Mouse (Mus musculus) CD4-positive, CD25-positive, alpha-beta regulatory T cell, adult 4 months (primary cell): ENCODE results near the gene Pwp1. TPM values are rescaled to one million over a fixed set of nuclear protein-coding genes. Genes with fewer than 3 reads are reported as not detected.
A peak's percentile ranks its signal among the peaks of the same experiment; 100 is the strongest.
"Not testable (repeated sequence)": the region's sequence is repeated elsewhere in the genome, so short reads cannot be mapped to it uniquely, and the experiment has no call there.

ENCODE experiments used
- ATAC-seq: one replicate; pipeline ENCODE4 v1.8.0; 2017
- polyA plus RNA-seq, 2 experiments: library from polyadenylated mRNA; unstranded; fragments of 100-300 nt; shearing (Covaris generic); gene quantifications; one replicate each; pipeline ENCODE4 v1.2.1; 2017

The Pwp1 gene
- polyA plus RNA-seq: 10 to 100 TPM; 42.2 to 45.5 TPM

DNA sequence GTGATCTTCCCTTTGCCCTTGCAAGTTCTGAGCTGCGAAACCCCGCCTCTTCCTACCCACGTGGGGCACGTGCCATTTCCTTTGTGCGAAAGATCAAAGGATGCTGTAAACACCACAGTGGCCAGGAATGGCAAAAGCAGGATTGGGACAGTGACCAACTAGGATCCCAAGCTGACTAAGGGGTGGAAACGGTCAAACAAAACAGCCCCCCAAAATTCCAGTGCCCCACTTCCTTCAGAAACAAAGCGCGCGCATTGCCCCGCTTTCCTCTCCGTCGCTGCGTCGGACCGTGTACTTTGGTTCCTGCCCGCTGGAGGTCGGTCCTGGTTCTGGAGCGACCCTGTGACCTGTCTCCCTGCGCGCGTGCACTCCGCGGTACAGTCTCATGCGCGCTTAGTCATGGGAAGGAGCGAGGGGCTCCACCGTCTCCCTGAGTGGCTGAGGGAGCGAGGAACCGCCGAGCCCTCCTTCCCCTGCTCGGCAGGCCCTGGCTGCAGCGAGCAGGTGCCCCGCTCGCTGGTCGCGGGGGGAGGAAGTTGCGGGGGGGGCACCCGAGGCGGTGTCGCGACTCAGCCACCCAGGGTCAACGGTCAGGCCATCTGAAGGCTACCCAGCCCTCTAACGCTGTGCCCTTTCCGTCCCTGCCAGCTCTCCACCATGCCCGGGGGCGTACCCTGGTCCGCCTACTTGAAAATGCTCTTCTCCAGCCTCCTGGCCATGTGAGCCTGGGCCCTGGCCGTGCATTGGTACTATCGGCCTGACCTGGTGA is at the start of gene Pwp1:
Pwp1 (plus strand) TSS at position 410 of the 769 bp plus-strand sequence.
- ATAC-seq: peak; percentile 92

DNA sequence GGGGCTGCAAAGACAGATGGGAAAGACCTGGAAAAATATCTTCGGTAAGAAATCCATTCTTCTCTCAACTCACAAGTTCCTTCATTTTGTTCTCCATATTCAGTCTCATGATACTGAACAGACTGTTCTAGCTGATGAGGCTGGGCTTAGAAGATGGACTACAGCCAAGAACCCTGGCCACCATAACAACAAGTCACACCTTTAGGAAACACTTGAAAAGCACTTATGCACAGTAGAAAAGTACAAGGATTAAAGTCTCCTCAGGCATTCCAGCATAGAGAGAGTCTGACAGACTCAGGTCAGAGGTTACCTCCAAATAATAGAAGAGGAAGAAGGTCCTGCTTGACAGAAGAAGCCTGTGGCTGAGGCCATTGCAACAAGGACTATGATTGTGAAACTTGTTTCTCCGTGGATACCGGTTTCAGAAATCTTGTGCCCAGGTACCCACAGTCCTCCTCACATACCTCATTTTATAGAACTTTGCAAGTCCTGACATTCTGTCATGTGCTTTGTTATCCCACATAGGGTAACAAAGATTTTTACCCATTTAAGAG is 7.1 kb upstream of the Pwp1 start:
- ATAC-seq: not testable (repeated sequence)

- not testable (repeated sequence) for ATAC-seq
These were observed 5.5 kb upstream of the Pwp1 start for GRCm38 (mm10) chr10:85823752-85824151.

DNA sequence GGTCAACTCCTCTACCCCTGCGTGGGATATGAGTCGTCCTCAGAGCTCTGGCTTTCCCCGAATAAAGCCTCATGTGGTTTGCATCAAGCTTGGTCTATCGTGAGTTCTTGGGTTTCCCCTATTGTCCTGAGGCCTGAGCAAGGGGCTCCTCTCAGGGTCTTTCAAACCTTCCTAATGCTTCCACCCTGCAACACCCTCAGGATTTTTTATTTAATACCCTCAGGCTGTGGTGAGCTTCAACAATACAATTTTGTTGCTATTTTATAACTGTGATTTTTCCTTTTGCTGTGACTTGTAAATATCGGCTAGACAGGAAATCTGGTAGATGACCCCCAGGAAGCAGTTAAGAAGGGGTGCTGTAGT is 591 bp upstream of the Pwp1 start:
- ATAC-seq: not testable (repeated sequence)

DNA sequence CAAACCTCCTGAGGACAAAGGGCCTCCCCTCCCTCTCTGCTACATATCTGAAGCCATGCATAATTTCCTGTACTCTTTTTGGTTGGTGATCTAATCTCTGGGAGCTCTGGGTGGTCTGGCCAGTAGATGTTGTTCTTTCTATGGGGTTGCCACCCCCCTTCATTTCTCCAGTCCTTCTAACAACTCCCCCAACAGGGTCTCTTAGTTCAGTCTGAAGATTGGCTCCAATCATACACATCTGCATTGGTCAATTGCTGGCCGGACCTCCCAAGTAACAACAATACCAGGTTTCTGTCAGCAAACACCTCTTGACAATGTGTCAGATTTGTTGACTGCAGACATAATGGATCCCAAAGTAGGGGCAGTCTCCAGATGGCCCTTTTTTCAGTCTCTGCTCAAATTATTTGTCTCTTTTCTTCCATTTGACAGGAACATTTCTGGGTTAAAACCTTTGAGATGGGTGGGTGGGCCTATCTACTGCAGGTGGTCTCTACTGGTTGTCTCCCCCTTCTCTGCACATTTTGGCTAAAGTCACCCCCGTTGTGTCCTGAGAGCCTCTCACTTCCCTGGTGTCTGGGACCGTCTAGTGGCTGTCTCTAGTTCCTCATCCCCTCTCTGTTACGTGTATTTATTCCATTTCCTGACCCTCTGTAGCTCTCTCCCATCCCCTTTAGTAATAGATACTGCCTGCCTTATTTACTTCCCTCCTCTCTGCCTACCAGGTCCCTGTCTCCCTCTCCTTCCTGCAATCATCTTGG is 17.0 kb downstream of the Pwp1 start:
- ATAC-seq: no peak

- ATAC-seq: peak; percentile 94
These were observed 42.6 kb downstream of the Pwp1 start for GRCm38 (mm10) chr10:85871698-85872478.

DNA sequence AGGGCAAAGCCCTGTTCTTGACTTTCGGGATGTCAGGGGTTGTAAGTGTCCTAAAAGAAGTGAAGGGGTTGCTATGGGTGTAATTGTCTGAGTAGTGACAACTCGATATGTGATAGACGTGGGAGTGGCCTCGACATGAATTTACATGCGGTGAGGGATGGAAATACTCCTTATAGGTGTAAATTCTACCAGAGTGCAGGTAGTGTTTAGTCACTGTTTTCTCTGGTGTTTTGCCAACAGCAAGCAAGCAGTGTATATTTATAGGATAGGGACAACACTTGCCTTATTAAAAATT is 43.1 kb downstream of the Pwp1 start:
- peak; percentile 61 for ATAC-seq

- ATAC-seq: no peak
These were observed 44.7 kb downstream of the Pwp1 start for GRCm38 (mm10) chr10:85873861-85874544.

DNA sequence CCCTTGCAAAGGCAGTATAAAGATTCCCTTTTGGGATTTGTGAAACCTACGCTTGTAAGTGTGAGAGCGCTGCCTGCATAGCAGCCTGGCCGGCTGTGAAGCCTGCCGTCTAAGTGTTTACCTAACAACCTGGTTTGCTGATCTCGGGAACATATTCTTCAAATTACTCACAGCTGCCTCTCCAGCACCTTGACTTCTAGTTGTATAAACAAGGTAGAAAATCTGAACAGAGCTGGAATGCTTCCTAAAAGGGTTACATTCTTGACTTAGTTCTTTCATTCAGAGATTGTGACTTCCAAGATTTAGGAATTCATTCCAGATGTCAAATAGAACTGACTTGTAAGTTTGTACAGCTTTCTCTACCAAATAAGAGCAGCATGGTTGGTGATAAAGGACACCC is 46.5 kb downstream of the Pwp1 start:
- ATAC-seq: no peak

GRCm38 (mm10) chr10:85879886-85880486 is 50.7 kb downstream of the Pwp1 start:
- no peak for ATAC-seq

GRCm38 (mm10) chr10:85916498-85917309 is 87.4 kb downstream of the Pwp1 start, which contains the start of gene Prdm4:
Gene Prdm4, minus strand, starts transcription at chr10:85917142.
- peak; percentile 98 for ATAC-seq

- ATAC-seq: peak; percentile 57
These were observed 98.6 kb downstream of the Pwp1 start, which contains the start of gene Ascl4 for GRCm38 (mm10) chr10:85927676-85928445. Gene Ascl4, plus strand, starts transcription at chr10:85927681.

GRCm38 (mm10) chr10:85928499-85929207 is 99.4 kb downstream of the Pwp1 start:
- ATAC-seq: peak; percentile 81

DNA sequence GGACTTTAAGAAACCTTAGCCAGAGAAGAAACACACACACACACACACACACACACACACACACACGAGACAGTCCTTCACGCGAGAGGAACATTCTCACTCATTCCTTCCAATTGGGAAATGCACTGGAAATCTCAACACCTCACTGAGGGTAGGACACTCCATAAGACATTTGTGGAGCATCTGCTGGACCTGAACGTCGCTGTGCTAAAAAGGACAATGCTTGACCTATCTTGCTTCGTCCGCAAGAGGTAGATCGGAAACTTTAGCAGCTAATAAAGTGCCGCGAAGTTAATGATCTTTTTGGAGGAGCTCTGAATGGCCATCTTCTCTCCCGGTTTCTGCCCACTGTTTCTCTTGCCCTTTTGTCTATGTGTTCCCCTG is 99.9 kb downstream of the Pwp1 start:
- no peak for ATAC-seq

- no peak for ATAC-seq
These were observed 100.7 kb downstream of the Pwp1 start for GRCm38 (mm10) chr10:85929962-85930361.

DNA sequence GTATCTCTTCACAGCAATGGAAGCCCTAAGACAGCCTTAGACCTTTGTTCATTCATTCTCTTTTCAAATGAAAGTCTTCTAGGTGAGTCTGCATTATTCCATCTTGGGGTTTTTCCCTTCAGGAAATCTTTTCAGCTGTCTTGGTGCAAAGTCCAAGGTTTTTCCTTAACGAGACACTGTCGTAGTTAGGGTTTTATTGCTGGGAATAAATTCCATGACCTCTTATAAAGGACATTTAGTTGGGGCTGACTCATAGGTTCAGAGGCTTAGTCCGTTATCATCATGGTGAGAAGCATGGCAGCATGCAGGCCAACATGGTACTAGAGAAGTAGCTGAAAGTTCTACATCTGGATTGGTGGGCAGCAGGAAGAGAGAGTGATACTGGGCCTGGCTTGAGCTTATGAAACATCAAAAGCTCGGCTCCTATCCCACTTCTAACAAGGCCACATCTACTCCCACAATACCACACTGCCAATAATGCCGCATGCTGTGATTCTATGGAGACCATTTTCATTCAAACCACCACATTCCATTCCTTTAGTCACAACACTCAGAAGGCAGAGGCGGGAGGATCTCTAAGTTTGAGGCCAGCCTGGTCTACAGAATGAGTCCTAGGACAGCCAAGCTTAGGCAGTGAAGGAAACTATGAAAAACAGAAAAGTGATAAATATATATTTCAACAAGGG is 107.1 kb downstream of the Pwp1 start:
- no peak for ATAC-seq
